Comparison of ENCODE assay signal across 18 mouse cellular contexts in genomic region chr13:53941005-53941747, GRCm38 (mm10).
DNase-seq lines count a peak whose midpoint lies in the region; ATAC-seq and TF ChIP-seq lines count a peak whose summit lies in the region.
"Had no signal": no experiment of that assay in that cellular context is flagged by ENCODE, and none has a peak within 500 bp of the region (broad histone marks: within the 10 kb centered on the region; RNA-seq: fewer than 3 reads in every experiment).

No protein-coding gene starts in this region.

- DNase-seq in layer of hippocampus, adult 9-10 months (ENCODE audit: low spot score) = peak; percentile 53
- DNase-seq in layer of hippocampus, adult 9-11 months = no peak
- peak; percentile 92 for DNase-seq in brain, embryonic 14.5 days (ENCODE audit: low read depth)
- DNase-seq in cerebellum, postnatal 10 days = peak; percentile 84 to 88
- no peak for DNase-seq in spleen, postnatal 36 days (ENCODE audit: low spot score in 2 of 2)
- DNase-seq in Muller cell, postnatal 12 days (ENCODE audit: inconsistent ontology term) = no peak
- DNase-seq: adrenal gland, postnatal 25 days; embryo, embryonic 11 days; heart, postnatal 14 days; kidney, adult 8-10 months; spleen, adult 18-20 months; thymus, adult 2 months had no signal

- peaks cover 6% of the 10 kb centered on the region; the same call in 1 of the 2 replicates for H3K4me1 ChIP-seq in midbrain, embryonic 15.5 days
- H3K4me1 ChIP-seq: liver, embryonic 12.5 days; neural tube, embryonic 12.5 days had no signal

- TF ChIP-seq CTCF in brain, embryonic 14.5 days (IDR thresholded peaks at IDR 0.05; ENCODE audit: borderline replicate concordance, extremely low read depth, insufficient read depth, insufficient read length) = no peak

- 0 out of 2 replicates have a peak overlapping the region, but pooled peaks have one; percentile 10 for H3K27ac ChIP-seq in midbrain, embryonic 15.5 days
- H3K27ac ChIP-seq: liver, embryonic 12.5 days; macrophage; neural tube, embryonic 12.5 days had no signal

- no peaks in the 10 kb centered on the region for H3K27me3 ChIP-seq in midbrain, embryonic 15.5 days (replicated peaks)
- H3K27me3 ChIP-seq: liver, embryonic 12.5 days; neural tube, embryonic 12.5 days had no signal

- no peak overlapping the region for H3K4me3 ChIP-seq in midbrain, embryonic 15.5 days
- H3K4me3 ChIP-seq: liver, embryonic 12.5 days; neural tube, embryonic 12.5 days had no signal

- no peaks in the 10 kb centered on the region for H3K9me3 ChIP-seq in midbrain, embryonic 15.5 days
- H3K9me3 ChIP-seq: liver, embryonic 12.5 days; neural tube, embryonic 12.5 days had no signal

- no peak for TF ChIP-seq POLR2A in brain, embryonic 14.5 days (IDR thresholded peaks at IDR 0.05; ENCODE audit: borderline replicate concordance, extremely low read depth, insufficient read depth, insufficient read length, poor library complexity, severe bottlenecking)

- WGBS in midbrain, embryonic 15.5 days = 51% methylated on average over 13 of the region's 13 CpGs

- no peaks in the 10 kb centered on the region for H3K36me3 ChIP-seq in midbrain, embryonic 15.5 days (replicated peaks)
- H3K36me3 ChIP-seq: liver, embryonic 12.5 days; neural tube, embryonic 12.5 days had no signal

- H3K4me2 ChIP-seq in midbrain, embryonic 15.5 days = no peak overlapping the region
- H3K4me2 ChIP-seq: liver, embryonic 12.5 days; neural tube, embryonic 12.5 days had no signal

- no peak overlapping the region for H3K9ac ChIP-seq in midbrain, embryonic 15.5 days
- H3K9ac ChIP-seq: liver, embryonic 12.5 days; neural tube, embryonic 12.5 days had no signal

- peak; percentile 62; the same call in 1 of the 2 replicates for ATAC-seq in midbrain, embryonic 15.5 days (replicated peaks)
- ATAC-seq: CD4-positive, CD25-positive, alpha-beta regulatory T cell, adult 4 months; liver, embryonic 12.5 days; Patski had no signal

Comparison
In these comparisons a context has a peak if more than half of its experiments do, and no peak if none do; other contexts are left out.
1. DNase-seq: peak in layer of hippocampus, adult 9-10 months (single experiment), brain, embryonic 14.5 days (single experiment) and cerebellum, postnatal 10 days (2 of 2); none in layer of hippocampus, adult 9-11 months (single experiment), spleen, postnatal 36 days (0 of 2) and Muller cell, postnatal 12 days (single experiment).